Mouse (Mus musculus) right cerebral cortex, postnatal 10 days (tissue): ENCODE measurements at regions not wholly inside any gene's neighbourhood (a gene's known extent, or its start where the extent isn't known, plus 50 kb on each side); places are given as distances from the start of the nearest gene placed in this dataset.

ENCODE experiments used
- DNase-seq, 2 experiments: peaks; one replicate each; pipeline ENCODE4 v3.0.0; 2021; ENCODE audit warnings: low spot score in 2 of 2

GRCm38 (mm10) chr4:131097421-131097820 is 153.2 kb downstream of the Matn1 start:
- no peak for DNase-seq

- DNase-seq: no peak
Observed at GRCm38 (mm10) chr4:131100093-131100795, 156.1 kb downstream of the Matn1 start.

- DNase-seq: no peak
Observed at GRCm38 (mm10) chr4:131100796-131101156, 156.6 kb downstream of the Matn1 start.

GRCm38 (mm10) chr4:131102163-131102562 is 158.0 kb downstream of the Matn1 start:
- peak; percentile 48 to 72 for DNase-seq

- peak; percentile 44 to 49 for DNase-seq
Observed at GRCm38 (mm10) chr4:131107127-131107857, 163.1 kb downstream of the Matn1 start.

GRCm38 (mm10) chr4:131112536-131112935 is 168.4 kb downstream of the Matn1 start:
- no peak for DNase-seq

GRCm38 (mm10) chr4:131113727-131114303 is 169.6 kb downstream of the Matn1 start:
- DNase-seq: no peak

GRCm38 (mm10) chr4:131115247-131115646 is 171.1 kb downstream of the Matn1 start:
- peak in 1 of 2 experiments; percentile 62 for DNase-seq

- no peak for DNase-seq
Observed at GRCm38 (mm10) chr4:131118586-131118985, 174.4 kb downstream of the Matn1 start.

GRCm38 (mm10) chr4:131119621-131120020 is 175.4 kb downstream of the Matn1 start:
- DNase-seq: no peak

GRCm38 (mm10) chr4:131120680-131121079 is 176.5 kb downstream of the Matn1 start:
- DNase-seq: no peak

GRCm38 (mm10) chr4:131125975-131126374 is 181.8 kb downstream of the Matn1 start:
- no peak for DNase-seq

- no peak for DNase-seq
Observed at GRCm38 (mm10) chr4:131126901-131127300, 182.7 kb downstream of the Matn1 start.

- DNase-seq: no peak
Observed at GRCm38 (mm10) chr4:131128646-131129045, 184.5 kb downstream of the Matn1 start.

- DNase-seq: no peak
Observed at GRCm38 (mm10) chr4:131132201-131132600, 188.0 kb downstream of the Matn1 start.

- DNase-seq: no peak
Observed at GRCm38 (mm10) chr4:131132781-131133180, 188.6 kb downstream of the Matn1 start.

GRCm38 (mm10) chr4:131135841-131136240 is 191.7 kb downstream of the Matn1 start:
- DNase-seq: no peak

GRCm38 (mm10) chr4:131138891-131139290 is 194.7 kb downstream of the Matn1 start:
- DNase-seq: no peak

GRCm38 (mm10) chr4:131141890-131142465 is 197.8 kb downstream of the Matn1 start:
- DNase-seq: no peak

- DNase-seq: no peak
Observed at GRCm38 (mm10) chr4:131145507-131145906, 201.3 kb downstream of the Matn1 start.

GRCm38 (mm10) chr4:131148042-131148747 is 204.0 kb downstream of the Matn1 start:
- DNase-seq: no peak

GRCm38 (mm10) chr4:131149466-131149865 is 205.3 kb downstream of the Matn1 start:
- DNase-seq: no peak
